Mouse (Mus musculus) lung, embryonic 16.5 days (tissue): Measurements from ENCODE around the gene Tmem97. TPM values are rescaled to one million over a fixed set of nuclear protein-coding genes. Genes with fewer than 3 reads are reported as not detected.

Experiments used
- ATAC-seq: fragments of 200-750 bp; cut with Nextera tagmentation; 2 replicates; pipeline ENCODE4 v1.8.0; 2017; ENCODE audit warnings: low read depth, mild to moderate bottlenecking, moderate library complexity
- H3K27ac ChIP-seq: fragments of 300-500 bp; sonication (generic); 2 replicates; pipeline ENCODE4 v1.5.1; 2014; ENCODE audit warnings: mild to moderate bottlenecking, control low read depth, low read length
- H3K27me3 ChIP-seq: fragments of 300-500 bp; sonication (generic); 2 replicates; pipeline ENCODE4 v1.6.1; 2014; ENCODE audit warnings: low read depth, low read length, mixed read lengths; ENCODE audit not compliant: control insufficient read depth, insufficient read depth
- H3K36me3 ChIP-seq: fragments of 300-500 bp; sonication (generic); 2 replicates; pipeline ENCODE4 v1.6.1; 2014; ENCODE audit warnings: low read length; ENCODE audit not compliant: control insufficient read depth, insufficient read depth
- H3K4me1 ChIP-seq: fragments of 300-500 bp; sonication (generic); replicated peaks from 2 replicates; pipeline ENCODE4 v1.6.1; 2014; ENCODE audit warnings: low read length, mixed read lengths; ENCODE audit not compliant: control insufficient read depth, insufficient read depth
- H3K4me2 ChIP-seq: fragments of 300-500 bp; sonication (generic); 2 replicates; pipeline ENCODE4 v1.6.1; 2014; ENCODE audit warnings: low read depth, low read length, control low read depth
- H3K4me3 ChIP-seq: fragments of 300-500 bp; sonication (generic); 2 replicates; pipeline ENCODE4 v1.5.1; 2014; ENCODE audit warnings: mild to moderate bottlenecking, low read length, control low read depth
- H3K9ac ChIP-seq: fragments of 300-500 bp; sonication (generic); 2 replicates; pipeline ENCODE4 v1.6.1; 2014; ENCODE audit warnings: low read length, control low read depth
- H3K9me3 ChIP-seq: fragments of 300-500 bp; sonication (generic); 2 replicates; pipeline ENCODE4 v1.6.1; 2016; ENCODE audit warnings: low read length; ENCODE audit not compliant: control insufficient read depth
- WGBS: fragments of 180-500 bp; shearing (Covaris S2); extraction: QIAGEN DNeasy Blood & Tissue Kit; methylation state at CpG from one replicate; pipeline ENCODE4 v1.1.7; 2014; 5-methylcytosine and 5-hydroxymethylcytosine counted together
- polyA plus RNA-seq: library from polyadenylated mRNA; unstranded; fragments of >200 nt; fragmentation: Nextera tagmentation; extraction: Ambion mirVana; gene quantifications from 2 replicates; pipeline ENCODE4 v1.2.1, GENCODE M21; 2015

Tmem97 gene
- polyA plus RNA-seq, 1 experiment from 2014 or later = 71.5 TPM

GRCm38 (mm10) chr11:78523241-78523955 lies 27.2 kb downstream of the Tmem97 start:
- H3K4me3 ChIP-seq = no peak overlapping the region
- H3K4me2 ChIP-seq = no peak overlapping the region
- H3K36me3 ChIP-seq = peaks cover 73% of the 10 kb centered on the region
- WGBS = 68% methylated on average over 9 of the region's 9 CpGs
- no peak overlapping the region for H3K9ac ChIP-seq
- no peaks in the 10 kb centered on the region for H3K9me3 ChIP-seq
- no peaks in the 10 kb centered on the region for H3K27me3 ChIP-seq
- no peak overlapping the region for H3K27ac ChIP-seq
- H3K4me1 ChIP-seq = 0 out of 2 replicates have a peak, but pooled peaks cover 2% of the 10 kb centered on the region
- no peak for ATAC-seq

GRCm38 (mm10) chr11:78522481-78522997 lies 28.0 kb downstream of the Tmem97 start:
- no peak overlapping the region for H3K9ac ChIP-seq
- peaks cover 74% of the 10 kb centered on the region for H3K36me3 ChIP-seq
- no peak overlapping the region for H3K4me3 ChIP-seq
- no peaks in the 10 kb centered on the region for H3K27me3 ChIP-seq
- 84% methylated on average over 1 of the region's 1 CpGs for WGBS
- no peaks in the 10 kb centered on the region for H3K9me3 ChIP-seq
- 0 out of 2 replicates have a peak, but pooled peaks cover 2% of the 10 kb centered on the region for H3K4me1 ChIP-seq
- ATAC-seq = no peak
- H3K27ac ChIP-seq = no peak overlapping the region
- H3K4me2 ChIP-seq = no peak overlapping the region

- no peak overlapping the region for H3K4me3 ChIP-seq
- H3K9me3 ChIP-seq = no peaks in the 10 kb centered on the region
- no peaks in the 10 kb centered on the region for H3K27me3 ChIP-seq
- no peak for ATAC-seq
- H3K9ac ChIP-seq = no peak overlapping the region
- 0 out of 2 replicates have a peak, but pooled peaks cover 2% of the 10 kb centered on the region for H3K4me1 ChIP-seq
- no peak overlapping the region for H3K27ac ChIP-seq
- WGBS = 74% methylated on average over 3 of the region's 3 CpGs
- peaks cover 69% of the 10 kb centered on the region for H3K36me3 ChIP-seq
- H3K4me2 ChIP-seq = no peak overlapping the region
These were observed 28.7 kb downstream of the Tmem97 start for GRCm38 (mm10) chr11:78521880-78522279.

GRCm38 (mm10) chr11:78518931-78519330 lies 31.6 kb downstream of the Tmem97 start:
- Histone ChIP-seq H3K4me2 (no peak overlapping the region), H3K9ac (no peak overlapping the region), H3K4me3 (no peak overlapping the region), H3K36me3 (peaks cover 66% of the 10 kb centered on the region), H3K27me3 (no peaks in the 10 kb centered on the region), H3K27ac (no peak overlapping the region), H3K9me3 (no peaks in the 10 kb centered on the region), H3K4me1 (no peaks in the 10 kb centered on the region)
- no peak for ATAC-seq
- 90% methylated on average over 10 of the region's 10 CpGs for WGBS

GRCm38 (mm10) chr11:78515549-78516325 lies 34.8 kb downstream of the Tmem97 start:
- H3K9me3 ChIP-seq = no peaks in the 10 kb centered on the region
- H3K4me3 ChIP-seq = no peak overlapping the region
- no peak overlapping the region for H3K9ac ChIP-seq
- 53% methylated on average over 2 of the region's 2 CpGs for WGBS
- H3K27me3 ChIP-seq = no peaks in the 10 kb centered on the region
- H3K4me2 ChIP-seq = no peak overlapping the region
- no peak for ATAC-seq
- H3K27ac ChIP-seq = no peak overlapping the region
- peaks cover 43% of the 10 kb centered on the region for H3K36me3 ChIP-seq
- peaks cover 16% of the 10 kb centered on the region for H3K4me1 ChIP-seq

GRCm38 (mm10) chr11:78513106-78513790 lies 37.3 kb downstream of the Tmem97 start:
- H3K9me3 ChIP-seq = no peaks in the 10 kb centered on the region
- peaks cover 32% of the 10 kb centered on the region for H3K36me3 ChIP-seq
- no peak overlapping the region for H3K27ac ChIP-seq
- no peaks in the 10 kb centered on the region for H3K27me3 ChIP-seq
- H3K4me3 ChIP-seq = peak overlapping the region; percentile 91
- H3K4me1 ChIP-seq = peaks cover 16% of the 10 kb centered on the region
- peak overlapping the region; percentile 99 for H3K9ac ChIP-seq
- WGBS = 72% methylated on average over 3 of the region's 3 CpGs
- H3K4me2 ChIP-seq = peak overlapping the region; percentile 91
- ATAC-seq = no peak

GRCm38 (mm10) chr11:78512025-78512957 lies 38.3 kb downstream of the Tmem97 start, which contains the start of the genes Tmem199 and Poldip2:
Gene Tmem199, minus strand, starts transcription at chr11:78512172.
Gene Poldip2, plus strand, starts transcription at chr11:78512193.
- Histone ChIP-seq H3K27me3 (no peaks in the 10 kb centered on the region), H3K4me1 (peaks cover 16% of the 10 kb centered on the region), H3K9ac (peak within 1 kb of the TSS; percentile 99), H3K4me3 (peak within 1 kb of the TSS; percentile 91), H3K4me2 (peak within 1 kb of the TSS; percentile 91), H3K36me3 (peaks cover 29% of the 10 kb centered on the region), H3K27ac (peak within 1 kb of the TSS; percentile 83), H3K9me3 (no peaks in the 10 kb centered on the region)
- peak; percentile 99 for ATAC-seq
- under 1% methylated on average over 56 of the region's 67 CpGs for WGBS

GRCm38 (mm10) chr11:78509148-78509547 lies 41.4 kb downstream of the Tmem97 start:
- Histone ChIP-seq H3K27me3 (no peaks in the 10 kb centered on the region), H3K4me2 (no peak overlapping the region), H3K4me3 (no peak overlapping the region), H3K9ac (no peak overlapping the region), H3K4me1 (peaks cover 16% of the 10 kb centered on the region), H3K9me3 (no peaks in the 10 kb centered on the region), H3K27ac (no peak overlapping the region), H3K36me3 (peaks cover 12% of the 10 kb centered on the region; the same call in 1 of the 2 replicates)
- 75% methylated on average over 5 of the region's 5 CpGs for WGBS
- ATAC-seq = no peak
